Comparison of ENCODE assay signal across 9 mouse cellular contexts in genomic region chr15:81937098-81937972, GRCm38 (mm10). TPM values are rescaled to one million over a fixed set of nuclear protein-coding genes. Genes with fewer than 3 reads are reported as not detected.
DNase-seq lines count a peak whose midpoint lies in the region; ATAC-seq and TF ChIP-seq lines count a peak whose summit lies in the region.
"Had no signal": no experiment of that assay in that cellular context is flagged by ENCODE, and none has a peak within 500 bp of the region (broad histone marks: within the 10 kb centered on the region; RNA-seq: fewer than 3 reads in every experiment).

No protein-coding gene starts in this region.

- no peaks in the 10 kb centered on the region for H3K79me3 ChIP-seq in C2C12 (ENCODE audit: low read depth)

- H3K4me2 ChIP-seq in embryonic facial prominence, embryonic 14.5 days (ENCODE audit: low read depth, low read length): peak overlapping the region; percentile 79
- H3K4me2 ChIP-seq in heart, postnatal 0 days (ENCODE audit: low read depth, low read length): peak overlapping the region; percentile 66
- H3K4me2 ChIP-seq in midbrain, embryonic 11.5 days: peak overlapping the region; percentile 48

- H3K4me3 ChIP-seq in C2C12 (ENCODE audit: insufficient read depth, poor library complexity, severe bottlenecking): no peak overlapping the region
- peak overlapping the region; percentile 50 for H3K4me3 ChIP-seq in embryonic facial prominence, embryonic 14.5 days (ENCODE audit: low read depth, low read length)
- H3K4me3 ChIP-seq in heart, postnatal 0 days (ENCODE audit: low read depth, low read length): peak overlapping the region; percentile 42
- H3K4me3 ChIP-seq in midbrain, embryonic 11.5 days (ENCODE audit: low read depth, low read length): peak overlapping the region; percentile 41

- peak overlapping the region; percentile 51 for H3ac ChIP-seq in C2C12 (ENCODE audit: control insufficient read depth, insufficient read length, low read depth)

- no peaks in the 10 kb centered on the region for H3K79me2 ChIP-seq in C2C12 (ENCODE audit: control insufficient read depth, insufficient read depth)

- peaks cover 15% of the 10 kb centered on the region for H3K4me1 ChIP-seq in embryonic facial prominence, embryonic 14.5 days (ENCODE audit: control insufficient read depth, insufficient read depth, low read length)
- peaks cover 14% of the 10 kb centered on the region; the same call in 1 of the 2 replicates for H3K4me1 ChIP-seq in heart, postnatal 0 days (ENCODE audit: control insufficient read depth, insufficient read depth)
- peaks cover 10% of the 10 kb centered on the region for H3K4me1 ChIP-seq in midbrain, embryonic 11.5 days (ENCODE audit: control insufficient read depth, insufficient read depth, low read length)

- DNase-seq in adrenal gland, adult 2 months: peak; percentile 53
- DNase-seq in embryonic facial prominence, embryonic 14.5 days (ENCODE audit: low spot score): peak; percentile 20
- no peak for DNase-seq in heart, postnatal 0 days (ENCODE audit: low spot score)
- peak; percentile 63 for DNase-seq in left cerebral cortex, adult 11 months (ENCODE audit: low spot score)
- peak; percentile 94 for DNase-seq in midbrain, embryonic 11.5 days (ENCODE audit: low spot score, missing footprints)
- no peak for DNase-seq in adipocyte (ENCODE audit: low spot score)

- H3K9ac ChIP-seq in embryonic facial prominence, embryonic 14.5 days (ENCODE audit: low read depth, low read length): peak overlapping the region; percentile 68
- H3K9ac ChIP-seq in heart, postnatal 0 days (replicated peaks; ENCODE audit: low read depth, low read length): peak overlapping the region; percentile 52
- peak overlapping the region; percentile 56 for H3K9ac ChIP-seq in midbrain, embryonic 11.5 days (ENCODE audit: low read length)

- no peaks in the 10 kb centered on the region for H3K27me3 ChIP-seq in C2C12 (ENCODE audit: control insufficient read depth, insufficient read depth, insufficient read length)
- no peaks in the 10 kb centered on the region for H3K27me3 ChIP-seq in embryonic facial prominence, embryonic 14.5 days (replicated peaks; ENCODE audit: control insufficient read depth, insufficient read depth, low read length)
- no peaks in the 10 kb centered on the region for H3K27me3 ChIP-seq in heart, postnatal 0 days (ENCODE audit: control insufficient read depth, insufficient read depth, low read length)
- H3K27me3 ChIP-seq in midbrain, embryonic 11.5 days (ENCODE audit: control insufficient read depth, insufficient read depth, low read length): no peaks in the 10 kb centered on the region

- H3K36me3 ChIP-seq in C2C12 (ENCODE audit: control insufficient read depth, insufficient read depth): no peaks in the 10 kb centered on the region
- no peaks in the 10 kb centered on the region for H3K36me3 ChIP-seq in embryonic facial prominence, embryonic 14.5 days (ENCODE audit: control insufficient read depth, insufficient read depth, low read length)
- no peaks in the 10 kb centered on the region for H3K36me3 ChIP-seq in heart, postnatal 0 days (replicated peaks; ENCODE audit: control insufficient read depth, insufficient read depth, low read length)
- no peaks in the 10 kb centered on the region for H3K36me3 ChIP-seq in midbrain, embryonic 11.5 days (ENCODE audit: control insufficient read depth, insufficient read depth, low read length)

- ATAC-seq in embryonic facial prominence, embryonic 14.5 days (ENCODE audit: low read depth): peak; percentile 13
- ATAC-seq in heart, postnatal 0 days (ENCODE audit: insufficient read depth, low read depth): peak; percentile 25; the same call in 1 of the 2 replicates
- peak; percentile 35 for ATAC-seq in midbrain, embryonic 11.5 days (ENCODE audit: low FRiP score)
- no peak for ATAC-seq in activated CD4-positive, CD25-positive, alpha-beta regulatory T cell, adult 4 months

- peak overlapping the region; percentile 22; the same call in 1 of the 2 replicates for H3K27ac ChIP-seq in embryonic facial prominence, embryonic 14.5 days (replicated peaks; ENCODE audit: low read depth, low read length)
- peak overlapping the region; percentile 44; the same call in 1 of the 2 replicates for H3K27ac ChIP-seq in heart, postnatal 0 days (ENCODE audit: low read depth)
- H3K27ac ChIP-seq in midbrain, embryonic 11.5 days (ENCODE audit: low read depth, low read length): no peak overlapping the region

- no peak for TF ChIP-seq CTCF in C2C12 (IDR thresholded peaks at IDR 0.05; ENCODE audit: control insufficient read depth, insufficient read depth, insufficient read length)
- no peak for TF ChIP-seq CTCF in heart, postnatal 0 days (IDR thresholded peaks at IDR 0.05; ENCODE audit: low read depth)

- TF ChIP-seq EP300 in heart, postnatal 0 days (IDR thresholded peaks at IDR 0.05; ENCODE audit: low read depth): no peak

- H3K9me3 ChIP-seq in embryonic facial prominence, embryonic 14.5 days (ENCODE audit: control insufficient read depth, low read length): no peaks in the 10 kb centered on the region
- no peaks in the 10 kb centered on the region for H3K9me3 ChIP-seq in heart, postnatal 0 days (replicated peaks; ENCODE audit: control insufficient read depth, low read length)
- H3K9me3 ChIP-seq in midbrain, embryonic 11.5 days (ENCODE audit: control insufficient read depth, low read length): no peaks in the 10 kb centered on the region

- 9% methylated on average over 15 of the region's 19 CpGs for WGBS in embryonic facial prominence, embryonic 14.5 days
- WGBS in heart, postnatal 0 days: 14% methylated on average over 19 of the region's 19 CpGs
- 8% methylated on average over 19 of the region's 19 CpGs for WGBS in midbrain, embryonic 11.5 days

TF ChIP-seq in C2C12, 6 proteins besides CTCF, POLR2A, EP300 and RAD21:
- TF ChIP-seq USF1 (IDR thresholded peaks at IDR 0.05; ENCODE audit: low read depth) (no peak), MYOG (IDR thresholded peaks at IDR 0.05; ENCODE audit: control insufficient read depth, extremely low read depth, insufficient read length) (no peak)

RNA-seq across cellular contexts. Expression of gene Csdc2, which starts 0.8 kb away (rescaled TPM):
- polyA plus RNA-seq in C2C12 (2012; fragmentation: generic; extraction: Trizol): 1.7 TPM
- total RNA-seq in adrenal gland, adult 2 months (2021): 10 to 100 TPM; 10.1 to 19.5 TPM
- 33.6 and 50.1 TPM in 2 replicates for polyA plus RNA-seq in adrenal gland, adult 2 months (2012; rRNA removed)
- 20.2 and 20.9 TPM in 2 replicates for polyA plus RNA-seq in embryonic facial prominence, embryonic 14.5 days (2014; fragmentation: Nextera tagmentation; extraction: Ambion mirVana)
- 2.0 and 2.8 TPM in 2 replicates for total RNA-seq in heart, postnatal 0 days (2014; rRNA removed; ENCODE audit: low replicate concordance)
- 7.7 and 7.9 TPM in 2 replicates for polyA plus RNA-seq in heart, postnatal 0 days (2015; fragmentation: Nextera tagmentation; extraction: Ambion mirVana)
- polyA plus RNA-seq in midbrain, embryonic 11.5 days (2014; fragmentation: Nextera tagmentation; extraction: Ambion mirVana): 18.0 and 18.9 TPM in 2 replicates
- polyA plus RNA-seq in activated CD4-positive, CD25-positive, alpha-beta regulatory T cell, adult 4 months (2017; shearing (Covaris generic)): not detected

RNA-seq across cellular contexts. Expression of gene Polr3h, which starts 11.3 kb away (rescaled TPM):
- 164 TPM for polyA plus RNA-seq in C2C12 (2012; fragmentation: generic; extraction: Trizol)
- total RNA-seq in adrenal gland, adult 2 months (2021): 10 to 100 TPM; 15.6 to 34.4 TPM
- 16.7 and 17.5 TPM in 2 replicates for polyA plus RNA-seq in adrenal gland, adult 2 months (2012; rRNA removed)
- polyA plus RNA-seq in embryonic facial prominence, embryonic 14.5 days (2014; fragmentation: Nextera tagmentation; extraction: Ambion mirVana): 70.4 and 72.6 TPM in 2 replicates
- total RNA-seq in heart, postnatal 0 days (2014; rRNA removed; ENCODE audit: low replicate concordance): 8.4 and 14.8 TPM in 2 replicates
- polyA plus RNA-seq in heart, postnatal 0 days (2015; fragmentation: Nextera tagmentation; extraction: Ambion mirVana): 315 and 321 TPM in 2 replicates
- 66.9 and 75.6 TPM in 2 replicates for polyA plus RNA-seq in midbrain, embryonic 11.5 days (2014; fragmentation: Nextera tagmentation; extraction: Ambion mirVana)
- 10 to 100 TPM; 21.1 to 31.2 TPM for polyA plus RNA-seq in activated CD4-positive, CD25-positive, alpha-beta regulatory T cell, adult 4 months (2017; shearing (Covaris generic))

RNA-seq across cellular contexts. Expression of gene Pmm1, which starts 23.4 kb away (rescaled TPM):
- 66.6 TPM for polyA plus RNA-seq in C2C12 (2012; fragmentation: generic; extraction: Trizol)
- 10 to 100 TPM; 70.6 to 74.8 TPM for total RNA-seq in adrenal gland, adult 2 months (2021)
- 114 and 118 TPM in 2 replicates for polyA plus RNA-seq in adrenal gland, adult 2 months (2012; rRNA removed)
- polyA plus RNA-seq in embryonic facial prominence, embryonic 14.5 days (2014; fragmentation: Nextera tagmentation; extraction: Ambion mirVana): 43.0 and 43.5 TPM in 2 replicates
- total RNA-seq in heart, postnatal 0 days (2014; rRNA removed; ENCODE audit: low replicate concordance): 19.8 and 27.0 TPM in 2 replicates
- polyA plus RNA-seq in heart, postnatal 0 days (2015; fragmentation: Nextera tagmentation; extraction: Ambion mirVana): 17.8 and 19.1 TPM in 2 replicates
- polyA plus RNA-seq in midbrain, embryonic 11.5 days (2014; fragmentation: Nextera tagmentation; extraction: Ambion mirVana): 26.9 and 29.8 TPM in 2 replicates
- 10 to 100 TPM; 22.5 to 24.6 TPM for polyA plus RNA-seq in activated CD4-positive, CD25-positive, alpha-beta regulatory T cell, adult 4 months (2017; shearing (Covaris generic))

RNA-seq across cellular contexts. Expression of gene 1700029P11Rik, which starts 43.0 kb away (rescaled TPM):
- polyA plus RNA-seq in C2C12 (2012; fragmentation: generic; extraction: Trizol): not detected
- total RNA-seq in adrenal gland, adult 2 months (2021): not detected
- polyA plus RNA-seq in adrenal gland, adult 2 months (2012; rRNA removed): not detected in 2 replicates
- polyA plus RNA-seq in embryonic facial prominence, embryonic 14.5 days (2014; fragmentation: Nextera tagmentation; extraction: Ambion mirVana): not detected in 2 replicates
- total RNA-seq in heart, postnatal 0 days (2014; rRNA removed; ENCODE audit: low replicate concordance): not detected in 2 replicates
- not detected in 2 replicates for polyA plus RNA-seq in heart, postnatal 0 days (2015; fragmentation: Nextera tagmentation; extraction: Ambion mirVana)
- polyA plus RNA-seq in midbrain, embryonic 11.5 days (2014; fragmentation: Nextera tagmentation; extraction: Ambion mirVana): not detected in 2 replicates
- polyA plus RNA-seq in activated CD4-positive, CD25-positive, alpha-beta regulatory T cell, adult 4 months (2017; shearing (Covaris generic)): not detected
- total RNA-seq: adrenal gland, adult 18-20 months had no signal

RNA-seq across cellular contexts. Expression of gene Xrcc6, which starts 50.3 kb away (rescaled TPM):
- polyA plus RNA-seq in C2C12 (2012; fragmentation: generic; extraction: Trizol): 53.7 TPM
- total RNA-seq in adrenal gland, adult 2 months (2021): 10 to 100 TPM; 73.2 to 87.0 TPM
- polyA plus RNA-seq in adrenal gland, adult 2 months (2012; rRNA removed): 23.8 and 27.6 TPM in 2 replicates
- polyA plus RNA-seq in embryonic facial prominence, embryonic 14.5 days (2014; fragmentation: Nextera tagmentation; extraction: Ambion mirVana): 68.4 and 68.8 TPM in 2 replicates
- total RNA-seq in heart, postnatal 0 days (2014; rRNA removed; ENCODE audit: low replicate concordance): 25.2 and 37.2 TPM in 2 replicates
- 36.8 and 39.0 TPM in 2 replicates for polyA plus RNA-seq in heart, postnatal 0 days (2015; fragmentation: Nextera tagmentation; extraction: Ambion mirVana)
- 58.4 and 62.2 TPM in 2 replicates for polyA plus RNA-seq in midbrain, embryonic 11.5 days (2014; fragmentation: Nextera tagmentation; extraction: Ambion mirVana)
- 10 to 100 TPM; 50.9 to 58.1 TPM for polyA plus RNA-seq in activated CD4-positive, CD25-positive, alpha-beta regulatory T cell, adult 4 months (2017; shearing (Covaris generic))

Comparison
In these comparisons a context has a peak if more than half of its experiments do, and no peak if none do; other contexts are left out.
1. DNase-seq: peak in adrenal gland, adult 2 months (single experiment), embryonic facial prominence, embryonic 14.5 days (single experiment), left cerebral cortex, adult 11 months (single experiment) and midbrain, embryonic 11.5 days (single experiment); none in heart, postnatal 0 days (single experiment) and adipocyte (single experiment).
2. Peak in every context shown above with its lines, with median percentiles within 50 percentile points of each other: H3K4me2 ChIP-seq and H3K9ac ChIP-seq.